Mouse (Mus musculus) left cerebral cortex, adult 11 months (tissue): ENCODE measurements around the gene Zcchc7.

Experiments used
- DNase-seq: peaks from one replicate; pipeline ENCODE4 v3.0.0; 2022; ENCODE audit warnings: low spot score

The Zcchc7 gene

DNA sequence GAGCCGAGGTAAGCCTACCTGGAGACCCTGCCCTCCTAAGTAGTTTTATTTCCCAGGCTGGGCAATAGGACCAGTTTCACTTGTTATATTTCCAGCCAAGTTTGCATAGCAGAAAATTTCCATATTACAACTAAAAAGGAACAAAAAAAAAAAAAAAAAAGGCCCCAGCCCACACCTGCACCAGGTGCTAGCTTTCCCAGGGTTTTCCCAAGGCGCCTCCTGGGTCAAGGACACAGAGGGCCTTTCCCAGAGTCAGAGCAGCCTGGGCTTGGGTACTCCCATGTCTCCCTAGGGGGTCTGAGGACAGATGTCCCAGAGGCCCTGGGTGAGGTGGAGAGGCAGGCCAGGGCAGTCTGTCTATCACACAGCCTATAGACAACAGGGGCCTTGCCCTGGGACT, 209.5 kb downstream of the Zcchc7 start:
- DNase-seq, result no peak

GRCm38 (mm10) chr4:44965736-44966135, 210.1 kb downstream of the Zcchc7 start:
- no peak for DNase-seq

DNA sequence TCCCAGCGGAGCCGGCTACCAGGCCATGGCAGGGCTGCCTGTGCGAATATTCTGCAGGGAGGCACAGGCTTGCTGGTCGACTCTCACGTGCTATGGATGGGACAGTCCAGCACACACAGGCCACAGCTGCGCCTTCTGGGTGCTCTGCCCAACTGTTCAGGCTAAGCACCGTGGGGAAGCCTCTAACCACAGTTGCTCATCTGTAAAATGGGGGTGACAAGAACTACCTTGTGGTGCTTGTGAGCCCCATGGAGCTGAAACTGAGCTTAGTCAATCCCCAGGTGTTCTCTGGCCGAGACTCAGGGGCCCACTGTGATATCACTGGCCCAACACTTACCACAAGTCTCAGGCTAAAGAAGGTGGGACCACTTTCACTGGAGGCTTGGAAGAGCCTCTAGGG, 211.7 kb downstream of the Zcchc7 start:
- no peak for DNase-seq

GRCm38 (mm10) chr4:44970056-44970455, 214.4 kb downstream of the Zcchc7 start:
- DNase-seq, result no peak

DNA sequence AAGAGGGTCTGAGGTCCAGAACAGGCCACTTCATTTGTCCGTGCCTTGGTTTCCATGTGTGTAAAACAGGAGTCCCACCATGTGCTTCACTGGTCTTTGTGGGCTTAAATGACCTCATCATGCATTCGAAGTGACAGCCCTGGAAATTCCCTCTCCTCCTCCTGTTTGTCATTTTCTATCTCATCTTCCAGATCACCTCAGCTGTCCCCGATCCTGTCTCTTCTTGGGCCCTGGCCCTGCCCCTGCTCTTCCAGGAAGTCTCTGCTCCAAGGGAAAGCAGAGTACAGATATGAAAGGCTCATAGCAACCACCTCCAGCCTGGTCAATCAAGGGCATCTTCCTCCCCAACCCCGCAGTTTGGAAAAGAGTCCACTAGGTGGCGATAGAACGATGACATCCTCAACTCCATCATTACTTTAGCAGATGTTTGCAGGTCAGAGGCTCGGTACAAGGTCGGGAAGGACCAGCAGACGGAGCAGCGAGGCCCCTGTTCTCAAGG, 215.0 kb downstream of the Zcchc7 start:
- no peak for DNase-seq

GRCm38 (mm10) chr4:44973450-44973849, 217.8 kb downstream of the Zcchc7 start:
- DNase-seq, result peak; percentile 85

GRCm38 (mm10) chr4:44973871-44974270, 218.2 kb downstream of the Zcchc7 start:
- DNase-seq, result no peak

- DNase-seq, result no peak
Measured at GRCm38 (mm10) chr4:44974331-44974730, 218.7 kb downstream of the Zcchc7 start.

GRCm38 (mm10) chr4:44976026-44976615, 220.4 kb downstream of the Zcchc7 start:
- no peak for DNase-seq

DNA sequence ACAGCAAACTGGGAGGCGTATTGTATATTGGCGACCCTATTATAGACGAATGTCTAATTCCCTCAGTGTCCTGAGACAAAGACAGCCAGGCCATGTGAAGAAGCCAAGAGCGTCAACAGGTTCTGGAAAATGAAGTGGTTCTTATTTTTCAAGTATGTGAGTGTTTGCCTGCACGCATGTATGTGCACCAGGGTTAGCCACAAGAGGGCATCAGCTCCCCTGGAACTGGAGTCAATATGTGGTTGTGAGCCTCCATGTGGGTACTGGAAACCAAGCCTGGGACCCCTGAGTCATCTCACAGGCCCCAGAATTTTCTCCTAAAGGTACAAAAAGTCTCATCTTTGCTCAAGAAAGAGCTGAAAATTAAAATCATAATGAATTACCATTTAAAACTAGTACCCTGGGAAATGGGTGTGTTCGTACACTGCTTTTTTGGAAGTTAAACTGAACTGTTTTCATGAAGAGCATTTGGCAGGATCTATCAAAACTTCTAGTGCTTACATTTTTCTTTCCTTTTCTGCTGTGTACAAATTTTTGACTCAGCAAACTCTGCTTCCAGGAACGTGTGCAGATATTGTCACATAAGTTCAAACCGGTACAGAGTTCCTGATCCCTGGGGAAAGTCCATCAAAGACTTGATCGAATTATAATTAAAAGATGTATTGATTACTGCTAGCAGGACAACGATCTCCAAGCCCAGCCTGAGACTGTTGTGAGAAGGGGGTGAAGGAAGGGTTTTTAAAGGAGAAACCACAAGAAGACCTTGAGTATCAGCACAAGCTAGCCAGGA, 221.4 kb downstream of the Zcchc7 start:
- no peak for DNase-seq

GRCm38 (mm10) chr4:44978175-44978574, 222.5 kb downstream of the Zcchc7 start:
- no peak for DNase-seq

DNA sequence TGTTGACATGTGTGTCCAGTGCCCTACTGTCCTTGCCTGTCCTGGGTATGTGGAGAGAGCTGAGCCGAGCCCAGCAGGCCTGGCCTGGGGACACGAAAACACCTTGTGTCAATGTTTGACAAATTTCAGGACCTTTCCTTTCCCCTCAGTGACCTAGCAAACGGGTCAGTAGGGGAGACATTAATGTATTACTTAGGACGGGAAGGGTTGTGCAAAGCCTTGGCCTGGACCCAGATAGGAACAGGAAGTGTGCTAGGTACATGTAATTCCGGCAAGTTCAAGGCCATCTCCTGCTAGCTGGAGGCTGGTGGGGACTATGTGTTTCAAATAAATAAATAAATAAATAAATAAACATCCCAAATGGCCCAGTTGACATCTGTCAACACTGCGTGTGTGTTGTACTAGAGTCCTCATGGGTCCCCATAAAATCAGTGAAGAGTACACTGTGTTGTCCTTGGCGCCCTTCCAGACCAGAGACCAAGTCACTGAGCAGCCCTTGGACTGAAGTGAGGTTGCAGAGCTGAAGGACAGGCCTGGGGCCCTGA, 224.2 kb downstream of the Zcchc7 start:
- no peak for DNase-seq

GRCm38 (mm10) chr4:44981280-44981973, 225.8 kb downstream of the Zcchc7 start, which contains the start of gene Grhpr:
Gene Grhpr, plus strand, starts transcription at chr4:44981395.
- DNase-seq, result peak; percentile 73
